Mouse (Mus musculus) embryo, embryonic 11.5 days (tissue): ENCODE measurements around the gene Cpa1.

Experiments
- DNase-seq: peaks from one replicate; pipeline ENCODE4 v3.0.0-alpha.2; 2012; ENCODE audit warnings: low read depth, low spot score

The Cpa1 gene

DNA sequence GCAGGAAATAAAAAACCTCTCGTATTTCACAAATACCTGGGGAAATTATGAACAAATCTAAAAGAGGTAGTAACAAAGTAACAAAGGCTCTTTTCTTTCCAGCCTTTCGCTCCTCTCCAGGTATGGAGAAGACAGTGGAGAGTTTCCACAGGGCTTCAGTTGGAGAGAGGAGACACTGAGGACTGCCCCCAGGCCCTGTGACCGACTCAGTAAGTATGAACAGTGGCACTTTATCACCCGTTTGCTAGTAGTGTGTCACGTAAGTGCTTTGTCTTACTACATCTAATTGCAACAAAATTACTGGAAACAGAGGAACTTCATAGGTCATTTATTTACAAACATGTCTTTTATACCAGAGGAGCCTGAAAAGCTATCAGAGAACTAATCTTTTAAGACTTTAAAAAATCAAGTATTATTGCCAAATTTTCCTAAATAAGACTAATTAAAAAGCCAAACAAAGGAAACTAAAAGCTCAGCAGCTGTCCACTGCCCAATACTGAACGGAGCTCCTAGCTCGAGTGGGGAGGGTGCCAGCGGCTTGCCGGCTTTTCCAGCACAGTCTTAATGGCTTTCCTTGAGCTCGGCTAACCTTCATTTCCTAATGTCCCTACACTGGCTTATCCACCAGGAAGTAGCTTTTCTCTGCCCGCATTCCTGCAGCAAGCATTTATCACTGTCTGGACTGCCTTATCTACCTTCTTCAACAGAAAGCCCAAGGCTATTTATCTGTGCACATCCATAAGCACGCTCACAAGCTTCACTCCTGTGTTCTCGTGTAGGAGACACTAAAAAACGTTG lies 34.9 kb downstream of the Cpa1 start:
- DNase-seq = no peak

DNA sequence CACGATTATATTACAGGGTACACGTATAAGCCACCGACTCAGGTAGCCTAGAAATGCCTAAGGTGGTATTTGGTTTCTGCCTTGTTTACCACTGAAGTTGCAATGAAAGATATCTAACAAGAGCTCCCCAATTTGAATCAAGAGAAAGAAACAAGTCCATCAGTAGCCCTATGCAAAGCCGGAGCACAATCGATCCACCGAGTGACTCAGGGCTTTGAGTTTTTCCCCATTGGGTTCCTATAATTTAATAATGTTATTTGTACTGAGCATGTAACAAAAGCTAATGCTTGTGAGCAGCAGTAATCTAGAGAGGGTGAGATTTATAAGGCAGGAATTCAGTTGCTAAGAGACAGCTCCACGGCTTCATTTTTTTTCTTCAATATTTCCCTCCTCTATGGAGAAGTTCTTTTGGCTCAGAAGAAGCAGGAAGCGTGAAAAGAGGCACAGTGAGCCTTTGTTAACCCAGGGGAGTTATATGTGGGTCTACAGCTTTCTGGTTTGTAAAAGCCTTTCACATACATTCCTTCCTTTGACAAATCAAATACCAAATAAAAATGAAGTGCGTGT lies 35.8 kb downstream of the Cpa1 start:
- DNase-seq = no peak

DNA sequence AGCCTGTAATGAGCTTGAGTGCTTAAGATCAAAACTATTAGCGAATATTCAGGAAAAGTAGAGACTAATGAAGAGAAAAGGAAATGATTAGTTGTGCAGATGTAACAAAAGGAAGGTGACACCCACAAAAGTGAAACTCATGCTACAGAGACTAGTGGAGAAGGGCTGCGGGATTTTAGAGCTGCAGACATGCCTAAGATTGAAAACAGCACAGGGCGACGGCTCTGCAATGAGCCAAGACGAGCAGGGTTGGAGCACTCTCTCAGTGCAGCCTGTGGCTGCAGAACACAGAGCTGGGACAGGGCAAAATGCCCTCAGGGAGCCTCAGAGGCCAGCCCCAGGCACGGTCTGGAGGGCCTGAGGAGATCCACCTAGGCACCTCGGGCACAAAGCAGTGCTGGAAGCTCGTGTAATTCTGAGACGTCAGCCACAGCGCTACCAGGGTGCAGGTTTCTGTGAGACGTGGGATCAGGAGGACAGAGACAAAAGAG lies 36.3 kb downstream of the Cpa1 start:
- DNase-seq = no peak

DNA sequence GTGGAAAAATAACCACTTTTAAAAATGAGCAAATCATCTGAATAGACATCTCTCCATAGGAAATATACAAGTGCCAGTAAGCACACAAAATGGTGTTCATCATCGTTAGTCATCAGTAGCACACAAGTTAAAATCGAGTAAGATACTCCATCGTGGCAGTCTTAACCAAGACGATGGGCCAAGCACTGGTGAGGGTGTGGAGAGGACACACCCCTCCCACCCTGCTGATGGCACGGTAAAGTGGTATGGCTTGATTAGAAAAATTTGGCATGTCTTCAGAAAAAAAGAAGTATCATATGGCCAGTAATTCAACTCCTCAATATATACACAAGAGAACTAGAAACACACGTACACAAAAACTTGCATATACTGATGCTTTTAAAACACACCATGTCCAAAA lies 37.5 kb downstream of the Cpa1 start:
- no peak for DNase-seq

DNA sequence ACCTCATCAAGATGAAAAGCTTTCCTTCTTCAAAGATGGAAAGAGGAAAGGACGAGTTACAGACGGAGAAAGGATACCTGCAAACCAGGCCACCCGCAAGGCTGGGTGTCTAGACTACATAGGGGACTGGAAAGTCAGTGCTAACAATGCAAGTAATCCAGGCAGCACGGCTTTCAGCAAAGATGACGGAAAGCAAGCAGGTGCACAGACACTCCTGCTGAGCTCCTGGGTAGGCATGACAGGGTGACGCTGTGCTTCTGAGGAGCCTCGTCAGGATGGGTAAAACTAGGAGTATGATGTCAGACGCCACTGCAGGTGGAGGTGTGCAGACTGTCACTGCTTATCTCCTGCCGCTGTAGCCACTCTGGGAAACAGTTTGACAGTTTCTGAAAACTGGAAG lies 38.6 kb downstream of the Cpa1 start:
- DNase-seq = no peak

DNA sequence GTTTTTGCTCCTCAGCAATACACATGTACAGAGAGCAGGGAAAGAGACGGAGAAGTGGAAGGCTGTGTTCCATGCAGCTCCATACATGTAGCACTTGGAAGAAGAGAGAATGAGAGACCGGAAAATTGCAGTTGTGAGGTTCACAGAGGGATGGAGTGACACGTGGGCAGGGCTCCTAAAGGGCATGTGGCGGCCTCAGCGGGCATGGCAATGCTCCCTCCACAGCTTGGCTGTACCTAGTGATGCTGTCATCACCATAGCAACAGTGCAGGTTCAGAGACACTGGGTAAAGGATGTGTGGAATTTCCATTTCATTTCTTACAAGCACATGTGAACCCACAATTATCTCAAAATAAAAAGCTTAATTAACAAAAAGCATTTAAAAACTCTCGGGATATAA lies 39.5 kb downstream of the Cpa1 start:
- no peak for DNase-seq

DNA sequence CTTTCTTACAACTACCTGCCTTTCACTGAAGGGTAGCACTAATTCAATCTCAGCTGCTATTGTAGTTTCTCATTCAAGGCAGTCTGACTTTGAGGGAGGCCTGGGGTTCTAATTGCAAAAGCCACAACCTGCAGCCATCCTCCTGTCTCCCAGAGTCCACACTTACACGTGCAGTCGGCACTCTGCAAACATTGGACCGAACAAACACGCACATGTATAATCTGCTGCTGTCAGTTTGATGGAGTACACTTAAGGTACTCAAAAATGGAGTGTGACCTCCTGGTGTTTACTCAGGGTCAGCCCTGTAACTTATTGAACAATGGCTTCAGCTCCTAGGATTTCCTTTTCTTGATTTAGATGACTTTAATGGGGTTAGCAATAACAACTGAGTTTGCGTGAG lies 40.5 kb downstream of the Cpa1 start:
- DNase-seq = no peak

DNA sequence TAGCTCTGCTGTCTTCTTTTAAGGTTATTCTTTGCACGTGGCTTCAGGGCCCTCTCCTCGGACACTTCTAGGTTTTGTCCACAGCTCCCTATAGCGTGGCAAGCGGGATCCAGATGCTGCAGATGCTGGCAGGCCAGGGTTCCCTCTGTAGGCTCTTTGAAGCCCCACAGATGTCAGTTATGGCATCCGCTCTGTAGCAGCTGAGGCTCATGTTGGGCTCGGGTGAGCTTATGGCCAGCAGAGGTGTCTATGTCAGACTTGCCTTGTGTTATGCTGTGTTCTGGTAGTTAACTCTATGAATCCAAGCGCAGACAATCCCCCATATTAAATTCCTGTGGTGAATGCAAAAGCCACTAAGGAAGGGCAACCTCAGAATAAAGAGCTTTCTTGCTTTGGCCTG lies 41.4 kb downstream of the Cpa1 start:
- no peak for DNase-seq

DNA sequence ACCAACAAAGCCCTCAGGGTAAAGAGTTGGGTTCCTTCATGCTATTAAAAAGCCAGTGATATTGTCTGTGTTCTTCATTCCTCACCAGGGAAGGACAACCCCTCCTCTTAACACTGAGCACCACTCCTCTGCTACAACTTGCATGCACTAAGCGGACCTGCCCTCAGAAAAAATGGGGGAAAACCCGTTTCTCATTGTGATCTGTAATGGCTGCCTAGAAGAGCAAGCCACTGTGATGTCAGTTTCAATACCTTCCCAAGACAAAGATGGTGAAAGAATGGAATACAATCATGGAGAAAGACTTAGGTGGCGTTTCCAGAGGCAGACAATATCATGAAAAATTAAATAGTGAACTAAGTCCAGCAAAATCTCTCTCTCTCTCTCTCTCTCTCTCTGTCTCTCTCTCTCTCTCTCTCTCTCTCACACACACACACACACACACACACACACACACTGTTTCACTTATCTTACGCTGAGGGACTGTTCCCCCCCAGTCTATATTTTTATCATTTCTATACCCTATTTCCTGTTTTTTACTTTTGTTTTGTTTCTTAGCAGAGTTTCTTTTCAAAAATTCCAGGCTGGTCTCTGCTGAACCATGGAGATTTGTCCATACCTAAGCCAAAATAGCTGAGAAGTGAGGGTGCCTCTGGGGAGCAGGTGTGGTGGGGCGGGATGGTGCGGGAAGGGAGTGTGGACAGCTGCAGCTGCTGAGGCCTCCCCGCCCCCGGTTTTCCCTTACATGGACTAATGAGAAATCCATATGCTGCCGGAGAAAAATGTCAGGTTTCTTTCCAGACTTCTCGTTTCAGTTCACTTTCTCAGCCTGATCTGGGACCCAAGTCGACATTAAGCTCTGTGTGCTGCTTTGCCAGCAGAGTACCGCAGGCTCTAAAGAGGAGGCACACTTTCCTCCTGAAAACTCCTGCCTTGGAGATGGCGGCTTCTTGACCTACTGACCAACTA lies 43.2 kb downstream of the Cpa1 start:
- DNase-seq = no peak

DNA sequence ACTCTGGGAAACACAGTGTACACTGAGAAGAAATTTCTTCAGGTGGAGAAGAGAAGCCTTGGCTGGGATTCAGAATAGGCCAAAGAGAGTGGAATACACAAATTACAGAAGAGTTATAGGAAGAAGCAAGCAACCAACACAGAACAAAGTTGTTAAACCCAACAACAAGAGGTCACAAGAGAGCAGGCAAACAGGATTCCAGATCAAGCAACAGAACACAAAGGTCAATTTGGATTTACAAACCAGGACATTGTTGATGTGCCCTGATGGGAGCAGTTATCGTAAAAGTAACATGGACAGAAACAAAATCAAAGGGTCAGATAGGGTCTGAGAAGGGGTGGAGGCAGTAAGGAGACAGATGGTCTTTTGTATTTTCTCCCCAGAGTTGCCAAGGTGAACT lies 45.6 kb downstream of the Cpa1 start:
- DNase-seq = no peak

DNA sequence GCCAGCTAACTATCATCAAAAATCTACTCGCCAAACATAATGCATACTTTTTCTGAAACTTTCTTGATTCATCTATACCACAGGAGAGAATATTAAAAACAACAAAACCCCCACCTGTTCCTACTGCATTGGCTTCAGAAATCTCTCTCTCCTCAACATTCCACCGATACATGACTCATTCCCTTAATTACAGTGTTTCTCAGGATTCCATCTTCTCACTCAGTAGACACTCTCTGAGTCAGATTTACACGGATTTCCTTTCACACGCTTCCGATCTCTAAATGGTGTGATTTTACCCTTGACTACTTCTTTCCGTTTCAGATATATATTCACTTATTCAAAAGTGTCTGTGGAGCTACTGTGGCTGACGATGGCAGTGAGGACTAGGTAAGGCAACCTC lies 48.2 kb downstream of the Cpa1 start:
- DNase-seq = no peak

DNA sequence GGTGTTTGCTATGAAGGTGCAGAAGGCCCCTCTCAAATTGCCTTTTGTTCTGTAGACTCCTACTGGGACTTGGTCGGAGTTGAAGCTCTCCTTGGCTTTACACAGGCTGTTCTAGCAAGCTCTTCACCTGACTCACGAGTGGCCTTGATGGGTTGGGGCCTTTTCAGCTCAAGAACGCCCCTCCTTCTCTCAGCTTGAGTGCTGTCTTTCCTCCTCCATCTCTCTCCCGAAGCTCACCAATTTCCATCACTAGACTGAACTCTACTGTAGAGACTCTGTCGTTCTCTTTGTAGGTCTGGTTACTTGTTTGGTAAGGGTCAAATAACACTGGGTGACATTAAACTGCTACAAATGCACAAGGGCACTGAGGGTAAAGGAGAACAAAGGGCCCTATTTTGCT lies 53.8 kb downstream of the Cpa1 start:
- DNase-seq = no peak

DNA sequence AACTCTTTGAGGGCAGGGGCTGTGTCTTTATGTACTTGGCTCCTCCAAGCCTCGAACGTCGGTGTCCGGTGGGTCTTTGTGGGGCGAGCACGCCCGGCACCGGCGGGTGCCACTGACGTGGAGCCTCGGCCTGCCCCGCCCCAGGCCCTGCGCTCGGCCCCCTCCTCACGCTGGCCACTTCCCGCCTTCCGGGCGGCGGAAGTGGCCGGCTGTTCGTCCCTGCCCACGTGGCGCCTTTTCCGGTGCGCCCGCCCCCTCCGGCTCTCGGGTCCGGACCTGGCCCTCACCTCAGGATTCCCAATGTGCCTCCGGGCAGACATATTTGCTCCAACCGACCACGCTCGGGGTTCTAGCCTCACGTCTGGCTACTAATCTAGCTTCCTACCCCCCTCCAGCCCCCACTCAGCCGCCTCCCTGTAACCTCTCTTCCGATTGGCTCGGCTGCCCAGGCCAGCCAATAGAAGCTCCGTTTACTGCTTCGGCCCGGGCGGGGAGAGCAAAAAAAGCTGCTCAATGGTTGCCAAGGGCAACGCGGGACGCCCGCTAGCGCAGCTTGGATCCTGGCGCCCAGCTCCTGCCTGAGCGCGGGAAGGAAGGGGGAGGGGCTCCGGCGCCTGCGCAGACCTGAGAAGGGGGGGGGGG lies 54.5 kb downstream of the Cpa1 start, which contains the start of gene Cep41:
Gene Cep41 (minus strand): TSS at position 400 of the 642 bp plus-strand sequence.
- peak; percentile 99 for DNase-seq

DNA sequence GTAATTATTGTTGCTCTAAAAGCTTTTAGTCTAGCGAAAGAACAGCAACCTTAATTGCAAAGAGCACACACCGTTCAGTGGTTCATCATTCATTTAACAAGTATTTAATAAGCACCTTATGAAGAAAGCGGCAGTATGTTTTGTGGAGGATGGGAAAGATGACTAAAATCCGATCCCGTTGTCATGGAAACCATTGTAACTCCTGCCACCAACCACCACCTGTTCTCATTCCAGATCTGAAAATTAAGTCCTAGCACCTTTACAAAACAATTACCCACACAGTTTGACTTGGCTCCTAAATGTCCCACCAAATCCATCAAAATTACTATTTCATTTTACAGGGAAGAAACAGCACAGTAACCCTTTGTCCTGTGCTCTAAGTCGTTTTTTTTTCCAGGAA lies 55.2 kb downstream of the Cpa1 start:
- DNase-seq = no peak
